Mouse (Mus musculus) right cerebral cortex, adult 18-20 months (tissue): ENCODE measurements around the gene Psmg4.

Experiments used
- DNase-seq: peaks from one replicate; pipeline ENCODE4 v3.0.0; 2022; ENCODE audit warnings: mixed read lengths

Psmg4 gene

GRCm38 (mm10) chr13:34162491-34163303, at the start of gene Psmg4:
Gene Psmg4 (plus strand): TSS chr13:34162964.
- peak; percentile 94 for DNase-seq

- DNase-seq: no peak
Observed at GRCm38 (mm10) chr13:34113086-34113485, 49.7 kb upstream of the Psmg4 start.

GRCm38 (mm10) chr13:34114654-34115053, 48.1 kb upstream of the Psmg4 start:
- DNase-seq: no peak

GRCm38 (mm10) chr13:34116508-34116907, 46.3 kb upstream of the Psmg4 start:
- no peak for DNase-seq

- no peak for DNase-seq
Observed at GRCm38 (mm10) chr13:34118816-34119215, 43.9 kb upstream of the Psmg4 start.

- no peak for DNase-seq
Observed at GRCm38 (mm10) chr13:34119406-34119805, 43.4 kb upstream of the Psmg4 start.

GRCm38 (mm10) chr13:34120536-34120935, 42.2 kb upstream of the Psmg4 start:
- DNase-seq: no peak

GRCm38 (mm10) chr13:34125711-34126110, 37.1 kb upstream of the Psmg4 start:
- DNase-seq: no peak

- DNase-seq: no peak
Observed at GRCm38 (mm10) chr13:34128276-34129114, 34.3 kb upstream of the Psmg4 start.

- DNase-seq: no peak
Observed at GRCm38 (mm10) chr13:34129485-34130225, 33.1 kb upstream of the Psmg4 start.

- peak; percentile 61 for DNase-seq
Observed at GRCm38 (mm10) chr13:34130226-34130731, 32.5 kb upstream of the Psmg4 start, which contains the start of gene Tubb2b. Gene Tubb2b (minus strand): TSS chr13:34130466.

GRCm38 (mm10) chr13:34131011-34131707, 31.6 kb upstream of the Psmg4 start:
- DNase-seq: no peak

GRCm38 (mm10) chr13:34131708-34132060, 31.1 kb upstream of the Psmg4 start:
- no peak for DNase-seq

GRCm38 (mm10) chr13:34132299-34132698, 30.5 kb upstream of the Psmg4 start:
- DNase-seq: no peak

GRCm38 (mm10) chr13:34132875-34133274, 29.9 kb upstream of the Psmg4 start:
- no peak for DNase-seq

GRCm38 (mm10) chr13:34133326-34134071, 29.3 kb upstream of the Psmg4 start:
- DNase-seq: no peak

- DNase-seq: peak; percentile 80
Observed at GRCm38 (mm10) chr13:34134276-34134675, 28.5 kb upstream of the Psmg4 start.

GRCm38 (mm10) chr13:34136605-34137004, 26.2 kb upstream of the Psmg4 start:
- DNase-seq: no peak

- DNase-seq: no peak
Observed at GRCm38 (mm10) chr13:34143389-34143788, 19.4 kb upstream of the Psmg4 start.

GRCm38 (mm10) chr13:34146916-34147315, 15.8 kb upstream of the Psmg4 start:
- DNase-seq: no peak

GRCm38 (mm10) chr13:34148181-34148580, 14.6 kb upstream of the Psmg4 start:
- DNase-seq: no peak
